Mouse (Mus musculus) CD4-positive, CD25-positive, alpha-beta regulatory T cell (primary cell): ENCODE measurements around the gene Gm3159. TPM values are rescaled to one million over a fixed set of nuclear protein-coding genes. Genes with fewer than 3 reads are reported as not detected.

Source experiments
- polyA plus RNA-seq: library from polyadenylated mRNA; unstranded; fragments of 100-300 nt; shearing (Covaris generic); gene quantifications from one replicate; pipeline ENCODE4 v1.2.1, GENCODE M21; 2017

The Gm3159 gene
- not detected for polyA plus RNA-seq

GRCm38 (mm10) chr14:4397226-4397625, at the start of gene Gm3159:
TSS of gene Gm3159 (plus strand) at chr14:4397526.

GRCm38 (mm10) chr14:4414965-4415835, 17.9 kb downstream of the Gm3159 start, which contains the start of gene Gm3164:
TSS of gene Gm3164 (plus strand) at chr14:4415448.

GRCm38 (mm10) chr14:4430692-4431091, 33.4 kb downstream of the Gm3159 start, which contains the start of gene Gm3173:
TSS of gene Gm3173 (plus strand) at chr14:4430992.

Other genes with a start within 250 kb of the Gm3159 start
- not detected for gene Gm3127, start 232.5 kb upstream of the Gm3159 start, polyA plus RNA-seq
- 0.72 TPM for gene Gm2974, start 214.9 kb upstream of the Gm3159 start, polyA plus RNA-seq
- gene Gm3138, start 147.9 kb upstream of the Gm3159 start, polyA plus RNA-seq: not detected
- gene Gm3149, start 80.2 kb upstream of the Gm3159 start, polyA plus RNA-seq: not detected
- 1.3 TPM for gene 2610042L04Rik, start 62.8 kb upstream of the Gm3159 start, polyA plus RNA-seq
- gene Gm3164, start 17.9 kb downstream of the Gm3159 start, polyA plus RNA-seq: 0.50 TPM
- 0.98 TPM for gene Gm3173, start 33.5 kb downstream of the Gm3159 start, polyA plus RNA-seq
- gene Gm3182, start 84.2 kb downstream of the Gm3159 start, polyA plus RNA-seq: not detected
- gene Gm3047, start 157.9 kb downstream of the Gm3159 start, polyA plus RNA-seq: not detected
- gene Gm8159, start 234.8 kb downstream of the Gm3159 start, polyA plus RNA-seq: not detected